Mouse (Mus musculus): ENCODE measurements around the gene Tecpr2.

- no peak for TF ChIP-seq CTCF (IDR thresholded peaks at IDR 0.05 in 2 of 3, conservative IDR thresholded peaks at IDR 0.05 in 1 of 3; ENCODE audit: control insufficient read depth in 1 of 3, insufficient read depth in 1 of 3, low read depth in 2 of 3, low read length in 3 of 3, poor library complexity in 1 of 3, severe bottlenecking in 1 of 3)
- no peak for TF ChIP-seq MXI1 (IDR thresholded peaks at IDR 0.05; ENCODE audit: low read depth, low read length)
- TF ChIP-seq NRF1 (IDR thresholded peaks at IDR 0.05; ENCODE audit: insufficient read depth, low read depth, low read length, poor library complexity, severe bottlenecking): no peak
- TF ChIP-seq EP300 (IDR thresholded peaks at IDR 0.05; ENCODE audit: low read depth in 1 of 2, low read length in 2 of 2): peak; percentile 30 to 42; a peak in 1 of 4 replicates
- no peak for TF ChIP-seq MAX (IDR thresholded peaks at IDR 0.05; ENCODE audit: low read length)
- TF ChIP-seq CHD2 (IDR thresholded peaks at IDR 0.05; ENCODE audit: low read length): no peak
- no peak for TF ChIP-seq POLR2A (IDR thresholded peaks at IDR 0.05; ENCODE audit: control insufficient read depth in 1 of 2, insufficient read depth in 1 of 2, low read depth in 1 of 2, low read length in 2 of 2, poor library complexity in 1 of 2)
- no peak for TF ChIP-seq TAL1 (IDR thresholded peaks at IDR 0.05; ENCODE audit: low read length)
Measured at GRCm38 (mm10) chr12:110851923-110852322, 37.1 kb upstream of the Tecpr2 start.

Data from MEL (cell line).